ENCODE assay signal across 18 mouse cellular contexts in the genomic region with DNA sequence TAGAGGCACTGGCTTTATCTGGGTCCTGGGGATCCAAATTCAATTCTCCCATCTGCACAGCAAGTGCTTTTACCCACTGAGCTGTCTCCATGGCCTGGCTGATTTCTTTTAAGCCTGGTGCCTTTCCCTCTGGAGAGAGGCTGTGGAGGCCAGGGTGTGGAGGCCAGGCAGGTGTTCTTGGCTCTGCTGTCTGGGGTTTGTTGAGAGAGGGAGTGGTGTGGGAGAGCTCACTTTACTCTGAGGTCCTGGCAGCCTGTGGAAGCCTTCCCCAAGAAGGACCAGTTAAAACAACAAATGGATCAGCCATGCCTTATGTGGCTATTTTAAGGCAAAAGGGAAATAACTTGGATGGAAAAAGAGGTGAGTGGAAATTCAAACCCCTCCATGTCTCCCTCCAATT.
DNase-seq lines count a peak whose midpoint lies in the region; ATAC-seq and TF ChIP-seq lines count a peak whose summit lies in the region.
"Had no signal": no experiment of that assay in that cellular context is flagged by ENCODE, and none has a peak within 500 bp of the region (broad histone marks: within the 10 kb centered on the region; RNA-seq: fewer than 3 reads in every experiment).

No protein-coding gene starts in this region.

- no peak overlapping the region for H3K9ac ChIP-seq in forebrain, embryonic 11.5 days (ENCODE audit: low read length)
- no peak overlapping the region for H3K9ac ChIP-seq in forebrain, postnatal 0 days
- 0 out of 2 replicates have a peak overlapping the region, but pooled peaks have one; percentile 7 for H3K9ac ChIP-seq in kidney, embryonic 14.5 days (ENCODE audit: low read depth, low read length)
- H3K9ac ChIP-seq: forebrain, embryonic 12.5 days; liver, embryonic 12.5 days; lung, embryonic 15.5 days; neural tube, embryonic 13.5 days had no signal

- H3K4me2 ChIP-seq in forebrain, embryonic 11.5 days (ENCODE audit: low read depth, low read length, severe bottlenecking), result no peak overlapping the region
- H3K4me2 ChIP-seq in forebrain, postnatal 0 days (ENCODE audit: low read depth), result no peak overlapping the region
- no peak overlapping the region for H3K4me2 ChIP-seq in kidney, embryonic 14.5 days (replicated peaks; ENCODE audit: low read depth, low read length)
- H3K4me2 ChIP-seq: forebrain, embryonic 12.5 days; liver, embryonic 12.5 days; lung, embryonic 15.5 days; neural tube, embryonic 13.5 days had no signal

- no peaks in the 10 kb centered on the region for H3K27me3 ChIP-seq in forebrain, embryonic 11.5 days (ENCODE audit: control insufficient read depth, insufficient read depth, low read length)
- H3K27me3 ChIP-seq in forebrain, postnatal 0 days (ENCODE audit: insufficient read depth, low read length), result no peaks in the 10 kb centered on the region
- H3K27me3 ChIP-seq in kidney, embryonic 14.5 days (ENCODE audit: control insufficient read depth, insufficient read depth, low read length), result no peaks in the 10 kb centered on the region
- H3K27me3 ChIP-seq: liver, embryonic 12.5 days; lung, embryonic 15.5 days; neural tube, embryonic 13.5 days had no signal

- H3K4me3 ChIP-seq in forebrain, embryonic 11.5 days (ENCODE audit: low read depth, low read length), result no peak overlapping the region
- H3K4me3 ChIP-seq in forebrain, postnatal 0 days (ENCODE audit: low read depth, low read length), result no peak overlapping the region
- H3K4me3 ChIP-seq in kidney, embryonic 14.5 days (ENCODE audit: low read length), result no peak overlapping the region
- no peak overlapping the region for H3K4me3 ChIP-seq in embryonic fibroblast, embryonic 13.5 days (ENCODE audit: insufficient read depth, low read length)
- H3K4me3 ChIP-seq: forebrain, embryonic 12.5 days; liver, embryonic 12.5 days; lung, embryonic 15.5 days; neural tube, embryonic 13.5 days had no signal

- ATAC-seq in forebrain, embryonic 11.5 days (replicated peaks; ENCODE audit: low FRiP score), result no peak
- ATAC-seq in forebrain, postnatal 0 days, result no peak
- no peak for ATAC-seq in kidney, embryonic 14.5 days (ENCODE audit: low FRiP score, low TSS enrichment)
- no peak for ATAC-seq in activated CD4-positive, CD25-positive, alpha-beta regulatory T cell, adult 4 months
- ATAC-seq: liver, embryonic 12.5 days had no signal

- peak; percentile 50 for DNase-seq in forebrain, embryonic 11.5 days (ENCODE audit: low spot score)
- DNase-seq in forebrain, postnatal 0 days, result no peak
- DNase-seq in kidney, adult 11 months, result no peak
- DNase-seq in 3T3-L1 (ENCODE audit: low read depth, low spot score), result peak; percentile 10
- DNase-seq in thymus, postnatal 4 days, result no peak
- DNase-seq: adrenal gland, postnatal 14 days; cerebellum, adult 11-12 months; cerebellum, postnatal 25 days; kidney, adult 2 months; kidney, postnatal 4 days; right cerebral cortex, postnatal 25 days had no signal

- peaks cover 6% of the 10 kb centered on the region; the same call in 1 of the 2 replicates for H3K4me1 ChIP-seq in forebrain, embryonic 11.5 days (replicated peaks; ENCODE audit: control insufficient read depth, insufficient read depth, low read length)
- H3K4me1 ChIP-seq in forebrain, postnatal 0 days (ENCODE audit: insufficient read depth), result no peaks in the 10 kb centered on the region
- H3K4me1 ChIP-seq in kidney, embryonic 14.5 days (ENCODE audit: control insufficient read depth, insufficient read depth, low read length), result peaks cover 5% of the 10 kb centered on the region; the same call in 1 of the 2 replicates
- H3K4me1 ChIP-seq in embryonic fibroblast, embryonic 13.5 days (ENCODE audit: control insufficient read depth, insufficient read depth, low read length), result no peaks in the 10 kb centered on the region; the same call in 1 of the 2 replicates
- H3K4me1 ChIP-seq: liver, embryonic 12.5 days; lung, embryonic 15.5 days had no signal

- no peaks in the 10 kb centered on the region for H3K9me3 ChIP-seq in forebrain, embryonic 11.5 days (ENCODE audit: control insufficient read depth, low read length)
- H3K9me3 ChIP-seq in forebrain, postnatal 0 days (ENCODE audit: low read length), result no peaks in the 10 kb centered on the region
- no peaks in the 10 kb centered on the region for H3K9me3 ChIP-seq in kidney, embryonic 14.5 days (ENCODE audit: control insufficient read depth, low read length)
- H3K9me3 ChIP-seq: forebrain, embryonic 12.5 days; liver, embryonic 12.5 days; lung, embryonic 15.5 days; neural tube, embryonic 13.5 days had no signal

- TF ChIP-seq POLR2A in embryonic fibroblast, embryonic 13.5 days (IDR thresholded peaks at IDR 0.05; ENCODE audit: low read depth, low read length), result no peak

- H3K36me3 ChIP-seq in forebrain, embryonic 11.5 days (ENCODE audit: control insufficient read depth, insufficient read depth, low read length), result no peaks in the 10 kb centered on the region
- no peaks in the 10 kb centered on the region for H3K36me3 ChIP-seq in forebrain, postnatal 0 days (ENCODE audit: insufficient read depth)
- no peaks in the 10 kb centered on the region for H3K36me3 ChIP-seq in kidney, embryonic 14.5 days (ENCODE audit: control insufficient read depth, insufficient read depth, low read length)
- H3K36me3 ChIP-seq: forebrain, embryonic 12.5 days; liver, embryonic 12.5 days; lung, embryonic 15.5 days; neural tube, embryonic 13.5 days had no signal

- H3K27ac ChIP-seq in forebrain, embryonic 11.5 days (ENCODE audit: low read depth, low read length), result no peak overlapping the region
- H3K27ac ChIP-seq in forebrain, postnatal 0 days (ENCODE audit: low read depth, low read length), result no peak overlapping the region
- no peak overlapping the region for H3K27ac ChIP-seq in kidney, embryonic 14.5 days (ENCODE audit: low read depth, low read length)
- peak overlapping the region; percentile 56; the same call in 1 of the 2 replicates for H3K27ac ChIP-seq in embryonic fibroblast, embryonic 13.5 days (ENCODE audit: insufficient read depth, low read length)
- H3K27ac ChIP-seq: forebrain, embryonic 12.5 days; liver, embryonic 12.5 days; lung, embryonic 15.5 days; neural tube, embryonic 13.5 days had no signal

- no peak for TF ChIP-seq CTCF in forebrain, postnatal 0 days (IDR thresholded peaks at IDR 0.05; ENCODE audit: low read depth)
- TF ChIP-seq CTCF in embryonic fibroblast, embryonic 13.5 days (IDR thresholded peaks at IDR 0.05; ENCODE audit: borderline replicate concordance, insufficient read depth, low read length), result no peak

Comparison
In these comparisons a context has a peak if more than half of its experiments do, and no peak if none do; other contexts are left out.
1. DNase-seq: peak in forebrain, embryonic 11.5 days (single experiment) and 3T3-L1 (single experiment); none in forebrain, postnatal 0 days (single experiment), kidney, adult 11 months (single experiment) and thymus, postnatal 4 days (single experiment).